Mouse (Mus musculus) bone marrow macrophage, adult 2 months (primary cell): ENCODE measurements around the gene Tmco2.

ENCODE experiments used
- CTCF ChIP-seq: IDR thresholded peaks from 2 replicates; pipeline ENCODE4 v1.5.1; 2012; ENCODE audit warnings: low read depth, mild to moderate bottlenecking, low read length, moderate library complexity
- POLR2A ChIP-seq: IDR thresholded peaks from 2 replicates; pipeline ENCODE4 v1.6.1; 2012; ENCODE audit warnings: mild to moderate bottlenecking, low read depth, low read length, borderline replicate concordance

- TF ChIP-seq POLR2A (no peak), CTCF (no peak)
These were observed 30.9 kb downstream of the Tmco2 start for GRCm38 (mm10) chr4:121077915-121078646.
